Mouse (Mus musculus): ENCODE data around the gene Tle6. TPM values are rescaled to one million over a fixed set of nuclear protein-coding genes. Genes with fewer than 3 reads are reported as not detected.

Tle6 gene
- total RNA-seq, 4 experiments from 2014 or later = 5.0 to 7.3 (median 5.9) TPM

GRCm38 (mm10) chr10:81544296-81545160, 56.3 kb downstream of the Tle6 start:
- DNase-seq (ENCODE audit: low spot score in 2 of 2) = no peak

- DNase-seq (ENCODE audit: low spot score in 2 of 2) = no peak
These were observed 57.2 kb downstream of the Tle6 start for GRCm38 (mm10) chr10:81543633-81544032.

GRCm38 (mm10) chr10:81542727-81543460, 58.0 kb downstream of the Tle6 start:
- DNase-seq (ENCODE audit: low spot score in 2 of 2) = no peak

- no peak for DNase-seq (ENCODE audit: low spot score in 2 of 2)
These were observed 59.1 kb downstream of the Tle6 start for GRCm38 (mm10) chr10:81541803-81542202.

GRCm38 (mm10) chr10:81541363-81541762, 59.5 kb downstream of the Tle6 start:
- DNase-seq (ENCODE audit: low spot score in 2 of 2) = no peak

Other genes starting within 250 kb of the Tle6 start
- gene Mfsd12, start 243.6 kb downstream of the Tle6 start, total RNA-seq (2022) = 10 to 100 TPM; 40.7 to 46.7 (median 43.6) TPM
- gene 4930404N11Rik, start 235.3 kb downstream of the Tle6 start, total RNA-seq (2022) = 1 to 10 TPM; 1.0 to 3.2 (median 1.4) TPM
- gene Fzr1, start 222.6 kb downstream of the Tle6 start, total RNA-seq (2022) = 10 to 100 TPM; 64.6 to 72.1 (median 67.2) TPM
- gene Dohh, start 216.6 kb downstream of the Tle6 start, total RNA-seq (2022) = 10 to 100 TPM; 64.3 to 78.5 (median 72.6) TPM
- gene Gm48551, start 216.6 kb downstream of the Tle6 start, total RNA-seq (2022) = 1 to 10 TPM; 2.7 to 5.5 (median 4.5) TPM
- gene Gm48552, start 212.1 kb downstream of the Tle6 start, total RNA-seq (2022) = 1 to 10 TPM; 2.9 to 9.7 (median 4.2) TPM
- 1 to 10 TPM; 1.3 to 1.7 (median 1.4) TPM for gene Smim24, start 208.0 kb downstream of the Tle6 start, total RNA-seq (2022)
- 10 to 100 TPM; 52.8 to 61.6 (median 58.7) TPM for gene Nfic, start 145.4 kb downstream of the Tle6 start, total RNA-seq (2022)
- 100 to 1,000 TPM; 230 to 284 (median 256) TPM for gene Celf5, start 118.4 kb downstream of the Tle6 start, total RNA-seq (2022)
- gene Ncln, start 104.7 kb downstream of the Tle6 start, total RNA-seq (2022) = 10 to 100 TPM; 74.1 to 88.0 (median 82.8) TPM
- under 1 TPM; 0.51 to 0.80 (median 0.58) TPM for gene S1pr4, start 100.9 kb downstream of the Tle6 start, total RNA-seq (2022)
- 1 to 10 TPM; 2.5 to 9.7 (median 5.7) TPM for gene Gna15, start 76.8 kb downstream of the Tle6 start, total RNA-seq (2022)
- 100 to 1,000 TPM; 106 to 120 (median 114) TPM for gene Gna11, start 55.9 kb downstream of the Tle6 start, total RNA-seq (2022)
- 100 to 1,000 TPM; 659 to 695 (median 670) TPM for gene Aes, start 41.6 kb downstream of the Tle6 start, total RNA-seq (2022)
- gene Tle2, start 26.5 kb downstream of the Tle6 start, total RNA-seq (2022) = 10 to 100 TPM; 34.5 to 59.9 (median 38.5) TPM
- 1 to 10 TPM; 3.3 to 3.9 (median 3.7) TPM for gene BC025920, start 5.2 kb upstream of the Tle6 start, total RNA-seq (2022)
- 10 to 100 TPM; 27.0 to 34.2 (median 29.5) TPM for gene Sirt6, start 26.7 kb upstream of the Tle6 start, total RNA-seq (2022)
- gene Ankrd24, start 27.5 kb upstream of the Tle6 start, total RNA-seq (2022) = 10 to 100 TPM; 33.6 to 46.4 (median 40.3) TPM
- gene Gm10778, start 48.0 kb upstream of the Tle6 start, total RNA-seq (2022) = 1 to 10 TPM; 4.4 to 6.1 (median 4.7) TPM
- 10 to 100 TPM; 10.8 to 15.3 (median 12.2) TPM for gene Zfp433, start 103.8 kb upstream of the Tle6 start, total RNA-seq (2022)
- 10 to 100 TPM in 3 of 4 experiments, 1 to 10 TPM in 1; 5.4 to 15.0 (median 10.1) TPM for gene Gm3055, start 170.1 kb upstream of the Tle6 start, total RNA-seq (2022)
- 1 to 10 TPM; 1.7 to 2.9 (median 2.2) TPM for gene Gm4767, start 211.1 kb upstream of the Tle6 start, total RNA-seq (2022)